Mouse (Mus musculus): ENCODE measurements at regions not wholly inside any gene's neighbourhood (a gene's known extent, or its start where the extent isn't known, plus 50 kb on each side); places are given as distances from the start of the nearest gene placed in this dataset.

DNA sequence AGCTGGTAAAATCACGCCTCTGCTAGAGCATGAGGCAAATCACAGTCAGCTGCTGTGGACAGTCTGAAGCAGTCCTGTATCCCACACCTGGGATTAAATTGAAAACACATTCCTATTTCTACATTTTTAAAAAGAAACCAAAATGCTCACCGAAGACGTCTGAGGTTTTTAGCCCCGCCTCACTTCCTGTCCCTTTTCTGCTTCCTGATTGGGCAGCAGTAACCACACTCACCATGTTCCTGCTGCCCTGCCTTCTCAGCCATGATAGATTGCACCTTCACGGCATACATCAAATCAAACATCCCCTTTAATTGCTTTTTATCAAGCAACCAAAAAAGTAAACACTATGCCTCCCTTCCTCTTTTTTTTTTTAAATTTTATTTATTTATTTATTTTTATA, 150.1 kb upstream of the Jarid2 start:
- Histone ChIP-seq H3K4me1 (ENCODE audit: control insufficient read depth, insufficient read depth) (peaks cover 26% of the 10 kb centered on the region), H3K4me2 (ENCODE audit: low read depth, low read length) (no peak overlapping the region), H3K4me3 (ENCODE audit: low read depth, low read length) (no peak overlapping the region), H3K27me3 (ENCODE audit: control insufficient read depth, insufficient read depth, low read length) (no peaks in the 10 kb centered on the region), H3K9ac (replicated peaks; ENCODE audit: low read depth, low read length) (no peak overlapping the region), H3K27ac (ENCODE audit: low read depth) (no peak overlapping the region), H3K36me3 (replicated peaks; ENCODE audit: control insufficient read depth, insufficient read depth, low read length) (no peaks in the 10 kb centered on the region), H3K9me3 (replicated peaks; ENCODE audit: control insufficient read depth, low read length) (peaks cover 8% of the 10 kb centered on the region)
- 93% methylated on average over 5 of the region's 5 CpGs for WGBS
- ATAC-seq (ENCODE audit: insufficient read depth, low read depth) (no peak), DNase-seq (ENCODE audit: low spot score) (no peak)
- TF ChIP-seq CTCF (IDR thresholded peaks at IDR 0.05; ENCODE audit: low read depth) (no peak), EP300 (IDR thresholded peaks at IDR 0.05; ENCODE audit: low read depth) (no peak)

- H3K27ac ChIP-seq (ENCODE audit: low read depth) = peak overlapping the region; percentile 65
- DNase-seq (ENCODE audit: low spot score) (no peak), ATAC-seq (ENCODE audit: insufficient read depth, low read depth) (no peak)
- no peak overlapping the region; the same call in 1 of the 2 replicates for H3K9ac ChIP-seq (replicated peaks; ENCODE audit: low read depth, low read length)
- no peak for TF ChIP-seq EP300 (IDR thresholded peaks at IDR 0.05; ENCODE audit: low read depth)
- no peak for TF ChIP-seq CTCF (IDR thresholded peaks at IDR 0.05; ENCODE audit: low read depth)
- 50% methylated on average over 15 of the region's 15 CpGs for WGBS
- H3K9me3 ChIP-seq (replicated peaks; ENCODE audit: control insufficient read depth, low read length) = peaks cover 8% of the 10 kb centered on the region
- H3K36me3 ChIP-seq (replicated peaks; ENCODE audit: control insufficient read depth, insufficient read depth, low read length) = no peaks in the 10 kb centered on the region
- no peak overlapping the region for H3K4me3 ChIP-seq (ENCODE audit: low read depth, low read length)
- H3K4me2 ChIP-seq (ENCODE audit: low read depth, low read length) = peak overlapping the region; percentile 32
- peaks cover 30% of the 10 kb centered on the region for H3K4me1 ChIP-seq (ENCODE audit: control insufficient read depth, insufficient read depth)
- no peaks in the 10 kb centered on the region for H3K27me3 ChIP-seq (ENCODE audit: control insufficient read depth, insufficient read depth, low read length)
Observed at GRCm38 (mm10) chr13:44580156-44580736, 149.0 kb upstream of the Jarid2 start.

GRCm38 (mm10) chr13:44580767-44581166, 148.5 kb upstream of the Jarid2 start:
- Histone ChIP-seq H3K9ac (replicated peaks; ENCODE audit: low read depth, low read length) (no peak overlapping the region; the same call in 1 of the 2 replicates), H3K36me3 (replicated peaks; ENCODE audit: control insufficient read depth, insufficient read depth, low read length) (no peaks in the 10 kb centered on the region), H3K4me1 (ENCODE audit: control insufficient read depth, insufficient read depth) (peaks cover 30% of the 10 kb centered on the region), H3K27ac (ENCODE audit: low read depth) (peak overlapping the region; percentile 65), H3K4me3 (ENCODE audit: low read depth, low read length) (no peak overlapping the region), H3K4me2 (ENCODE audit: low read depth, low read length) (peak overlapping the region; percentile 32), H3K27me3 (ENCODE audit: control insufficient read depth, insufficient read depth, low read length) (no peaks in the 10 kb centered on the region), H3K9me3 (replicated peaks; ENCODE audit: control insufficient read depth, low read length) (peaks cover 8% of the 10 kb centered on the region)
- 0 out of 2 replicates have a peak, but pooled peaks have one; percentile 1 for TF ChIP-seq CTCF (IDR thresholded peaks at IDR 0.05; ENCODE audit: low read depth)
- TF ChIP-seq EP300 (IDR thresholded peaks at IDR 0.05; ENCODE audit: low read depth) = no peak
- no peak for DNase-seq (ENCODE audit: low spot score)
- 17% methylated on average over 9 of the region's 9 CpGs for WGBS
- no peak for ATAC-seq (ENCODE audit: insufficient read depth, low read depth)

DNA sequence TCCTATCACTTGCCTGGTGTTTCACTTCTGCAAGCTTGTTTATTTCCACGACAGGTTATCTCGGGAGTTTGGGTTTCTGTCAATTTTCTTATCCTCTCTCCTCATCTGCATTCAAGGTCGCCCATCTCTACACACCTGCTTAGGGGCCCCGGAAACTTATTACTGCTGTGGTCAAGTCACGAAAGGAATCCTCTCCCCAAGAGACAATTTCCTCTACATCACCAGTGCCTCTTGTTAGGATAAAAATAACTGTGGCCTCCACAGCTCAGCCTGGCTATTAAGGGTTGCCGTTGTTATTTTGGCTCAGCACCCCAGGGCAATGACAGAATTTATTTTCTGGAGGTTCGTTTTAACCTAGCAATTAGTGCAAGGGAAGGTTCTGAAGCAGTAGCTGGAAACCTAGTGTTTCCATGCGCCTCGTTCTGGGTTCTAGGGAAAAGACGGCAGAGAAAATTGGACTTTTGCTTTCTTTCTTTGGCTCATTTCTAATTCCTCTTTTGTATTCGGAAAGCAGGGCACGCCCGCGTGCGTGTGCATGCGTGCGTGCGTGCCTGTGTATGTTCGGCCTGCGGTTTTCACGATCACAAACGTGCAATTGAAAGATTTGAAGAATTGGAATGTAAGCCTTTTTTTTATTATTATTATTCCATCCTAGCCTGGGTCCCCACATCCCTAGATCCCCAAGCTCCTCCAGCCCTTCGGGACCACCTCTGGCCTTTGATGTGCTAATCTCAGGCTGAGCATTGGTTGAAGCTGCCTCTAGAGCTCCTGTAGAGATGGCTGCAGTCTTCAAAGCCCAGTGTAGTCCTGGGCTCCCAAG, 147.1 kb upstream of the Jarid2 start:
- Histone ChIP-seq H3K36me3 (replicated peaks; ENCODE audit: control insufficient read depth, insufficient read depth, low read length) (no peaks in the 10 kb centered on the region), H3K4me1 (ENCODE audit: control insufficient read depth, insufficient read depth) (peaks cover 30% of the 10 kb centered on the region), H3K27ac (ENCODE audit: low read depth) (peak overlapping the region; percentile 60), H3K4me3 (ENCODE audit: low read depth, low read length) (no peak overlapping the region), H3K4me2 (ENCODE audit: low read depth, low read length) (peak overlapping the region; percentile 38), H3K27me3 (ENCODE audit: control insufficient read depth, insufficient read depth, low read length) (no peaks in the 10 kb centered on the region), H3K9me3 (replicated peaks; ENCODE audit: control insufficient read depth, low read length) (peaks cover 8% of the 10 kb centered on the region), H3K9ac (replicated peaks; ENCODE audit: low read depth, low read length) (no peak overlapping the region)
- ATAC-seq (ENCODE audit: insufficient read depth, low read depth) (0 out of 2 replicates have a peak, but pooled peaks have one; percentile 52), DNase-seq (ENCODE audit: low spot score) (peak; percentile 26)
- 24% methylated on average over 23 of the region's 23 CpGs for WGBS
- TF ChIP-seq EP300 (IDR thresholded peaks at IDR 0.05; ENCODE audit: low read depth) = no peak
- TF ChIP-seq CTCF (IDR thresholded peaks at IDR 0.05; ENCODE audit: low read depth) = no peak

DNA sequence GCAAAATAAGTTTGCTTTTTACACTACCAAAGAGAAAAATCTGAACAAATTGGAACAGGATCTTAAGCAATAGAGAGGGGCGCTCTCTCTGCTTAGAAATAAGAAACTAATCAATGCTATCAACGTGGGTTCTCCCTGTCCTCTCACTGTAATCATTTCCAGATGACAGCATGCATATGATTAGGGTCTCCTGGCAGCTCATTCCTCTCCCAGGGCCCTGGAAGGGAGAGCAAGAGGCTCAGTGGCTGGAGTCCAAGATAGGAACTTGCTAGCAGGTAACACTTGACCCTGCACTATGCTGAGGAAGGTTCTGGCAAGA, 146.5 kb upstream of the Jarid2 start:
- 30% methylated on average over 2 of the region's 2 CpGs for WGBS
- Histone ChIP-seq H3K27me3 (ENCODE audit: control insufficient read depth, insufficient read depth, low read length) (no peaks in the 10 kb centered on the region), H3K9me3 (replicated peaks; ENCODE audit: control insufficient read depth, low read length) (peaks cover 8% of the 10 kb centered on the region), H3K4me1 (ENCODE audit: control insufficient read depth, insufficient read depth) (peaks cover 30% of the 10 kb centered on the region), H3K36me3 (replicated peaks; ENCODE audit: control insufficient read depth, insufficient read depth, low read length) (no peaks in the 10 kb centered on the region), H3K27ac (ENCODE audit: low read depth) (peak overlapping the region; percentile 60), H3K9ac (replicated peaks; ENCODE audit: low read depth, low read length) (no peak overlapping the region), H3K4me3 (ENCODE audit: low read depth, low read length) (no peak overlapping the region), H3K4me2 (ENCODE audit: low read depth, low read length) (no peak overlapping the region; the same call in 1 of the 2 replicates)
- no peak for ATAC-seq (ENCODE audit: insufficient read depth, low read depth)
- TF ChIP-seq CTCF (IDR thresholded peaks at IDR 0.05; ENCODE audit: low read depth) (no peak), EP300 (IDR thresholded peaks at IDR 0.05; ENCODE audit: low read depth) (no peak)
- no peak for DNase-seq (ENCODE audit: low spot score)

Data from heart, postnatal 0 days (tissue).